Mouse (Mus musculus): Measurements from ENCODE around the gene Ceacam2. TPM values are rescaled to one million over a fixed set of nuclear protein-coding genes. Genes with fewer than 3 reads are reported as not detected.
"Not testable (repeated sequence)": the region's sequence is repeated elsewhere in the genome, so short reads cannot be mapped to it uniquely, and the experiment has no call there.

The Ceacam2 gene
- total RNA-seq, 1 experiment = 0.31 TPM

GRCm38 (mm10) chr7:25579441-25579840 lies 39.8 kb upstream of the Ceacam2 start:
- Histone ChIP-seq H3K4me3 (ENCODE audit: insufficient read depth in 1 of 2, low read depth in 1 of 2, low read length in 2 of 2, poor library complexity in 1 of 2, severe bottlenecking in 1 of 2) (no peak overlapping the region), H3K36me3 (ENCODE audit: control insufficient read depth, insufficient read depth, low read length, poor library complexity, severe bottlenecking) (no peaks in the 10 kb centered on the region), H3K4me1 (ENCODE audit: control insufficient read depth in 2 of 2, insufficient read depth in 2 of 2, low read length in 2 of 2, poor library complexity in 1 of 2) (no peaks in the 10 kb centered on the region), H3K9me3 (ENCODE audit: control insufficient read depth, insufficient read depth, low read depth, low read length) (no peaks in the 10 kb centered on the region), H3K9ac (ENCODE audit: insufficient read depth, low read depth, low read length, poor library complexity, severe bottlenecking) (no peak overlapping the region), H3K27ac (ENCODE audit: insufficient read depth, low read depth, low read length, poor library complexity, severe bottlenecking) (no peak overlapping the region)
- no peak for DNase-seq (ENCODE audit: low read depth, low spot score)
- TF ChIP-seq ZNF384 (IDR thresholded peaks at IDR 0.05; ENCODE audit: low read depth, low read length) (no peak), ZC3H11A (IDR thresholded peaks at IDR 0.05; ENCODE audit: borderline replicate concordance, low read depth, low read length) (no peak), CHD2 (IDR thresholded peaks at IDR 0.05; ENCODE audit: low read depth, low read length) (no peak), MAFK (IDR thresholded peaks at IDR 0.05; ENCODE audit: insufficient read depth, low read depth, low read length) (no peak), HCFC1 (IDR thresholded peaks at IDR 0.05; ENCODE audit: borderline replicate concordance, insufficient read depth, low read length) (no peak)
- in situ Hi-C loops (cut with MboI; ENCODE audit: low sequenced_read_pairs in 2 of 2, unreplicated experiment in 2 of 2) = loop anchor here in 1 of 2 experiments (25.0 kb wide), 1 partner anchor 92 kb away; the partner anchor contains the start of gene Ceacam1

DNA sequence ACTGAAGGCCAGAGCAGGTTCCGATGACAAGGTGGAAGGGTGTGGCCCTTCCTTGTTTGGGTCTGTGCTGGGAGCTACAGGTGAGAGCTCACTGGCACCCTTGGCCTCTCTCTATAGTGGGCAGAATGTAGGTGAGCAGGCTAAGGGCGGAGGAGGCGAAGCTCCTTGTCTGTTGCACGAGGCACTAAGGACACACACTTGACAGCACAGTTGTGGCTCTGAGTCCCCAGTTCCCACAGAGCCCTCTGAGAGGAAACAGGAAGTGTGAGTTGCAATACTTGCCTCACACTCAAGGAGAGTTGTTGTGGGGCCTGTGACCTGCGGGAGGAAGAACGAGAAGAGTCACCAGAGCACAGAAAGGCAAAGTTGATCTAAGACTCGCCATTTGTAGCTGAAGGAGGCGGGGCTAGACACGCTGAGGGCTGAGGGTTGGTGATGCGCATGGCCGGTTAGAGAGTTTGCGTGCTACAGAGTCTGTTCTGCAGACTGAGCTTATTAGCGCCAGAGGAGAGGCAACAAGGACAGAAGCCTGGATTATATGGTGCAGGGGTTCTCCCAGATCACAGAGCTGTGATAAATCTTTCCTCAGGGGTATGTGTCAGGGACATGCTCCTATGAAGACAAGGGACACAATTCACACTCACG lies 37.3 kb upstream of the Ceacam2 start:
- not testable (repeated sequence) for H3K4me3 ChIP-seq (ENCODE audit: insufficient read depth in 1 of 2, low read depth in 1 of 2, low read length in 2 of 2, poor library complexity in 1 of 2, severe bottlenecking in 1 of 2); DNase-seq (ENCODE audit: low read depth, low spot score); H3K36me3 ChIP-seq (ENCODE audit: control insufficient read depth, insufficient read depth, low read length, poor library complexity, severe bottlenecking); H3K4me1 ChIP-seq (ENCODE audit: control insufficient read depth in 2 of 2, insufficient read depth in 2 of 2, low read length in 2 of 2, poor library complexity in 1 of 2); H3K27ac ChIP-seq (ENCODE audit: insufficient read depth, low read depth, low read length, poor library complexity, severe bottlenecking); H3K9me3 ChIP-seq (ENCODE audit: control insufficient read depth, insufficient read depth, low read depth, low read length); H3K9ac ChIP-seq (ENCODE audit: insufficient read depth, low read depth, low read length, poor library complexity, severe bottlenecking)
- in situ Hi-C loops (cut with MboI; ENCODE audit: low sequenced_read_pairs in 2 of 2, unreplicated experiment in 2 of 2) = loop anchor here in 1 of 2 experiments (25.0 kb wide), 1 partner anchor 90 kb away; the partner anchor contains the start of gene Ceacam1

GRCm38 (mm10) chr7:25576308-25576707 lies 36.7 kb upstream of the Ceacam2 start:
- H3K36me3 ChIP-seq (ENCODE audit: control insufficient read depth, insufficient read depth, low read length, poor library complexity, severe bottlenecking); H3K27ac ChIP-seq (ENCODE audit: insufficient read depth, low read depth, low read length, poor library complexity, severe bottlenecking); H3K9ac ChIP-seq (ENCODE audit: insufficient read depth, low read depth, low read length, poor library complexity, severe bottlenecking); DNase-seq (ENCODE audit: low read depth, low spot score); H3K4me1 ChIP-seq (ENCODE audit: control insufficient read depth in 2 of 2, insufficient read depth in 2 of 2, low read length in 2 of 2, poor library complexity in 1 of 2); H3K4me3 ChIP-seq (ENCODE audit: insufficient read depth in 1 of 2, low read depth in 1 of 2, low read length in 2 of 2, poor library complexity in 1 of 2, severe bottlenecking in 1 of 2); H3K9me3 ChIP-seq (ENCODE audit: control insufficient read depth, insufficient read depth, low read depth, low read length): not testable (repeated sequence)
- in situ Hi-C loops (cut with MboI; ENCODE audit: low sequenced_read_pairs in 2 of 2, unreplicated experiment in 2 of 2) = loop anchor here in 1 of 2 experiments (25.0 kb wide), 1 partner anchor 89 kb away; the partner anchor contains the start of gene Ceacam1

GRCm38 (mm10) chr7:25575870-25576269 lies 36.2 kb upstream of the Ceacam2 start:
- Histone ChIP-seq H3K9ac (ENCODE audit: insufficient read depth, low read depth, low read length, poor library complexity, severe bottlenecking) (no peak overlapping the region), H3K4me3 (ENCODE audit: insufficient read depth in 1 of 2, low read depth in 1 of 2, low read length in 2 of 2, poor library complexity in 1 of 2, severe bottlenecking in 1 of 2) (no peak overlapping the region), H3K27ac (ENCODE audit: insufficient read depth, low read depth, low read length, poor library complexity, severe bottlenecking) (no peak overlapping the region), H3K9me3 (ENCODE audit: control insufficient read depth, insufficient read depth, low read depth, low read length) (no peaks in the 10 kb centered on the region), H3K4me1 (ENCODE audit: control insufficient read depth in 2 of 2, insufficient read depth in 2 of 2, low read length in 2 of 2, poor library complexity in 1 of 2) (no peaks in the 10 kb centered on the region), H3K36me3 (ENCODE audit: control insufficient read depth, insufficient read depth, low read length, poor library complexity, severe bottlenecking) (no peaks in the 10 kb centered on the region)
- in situ Hi-C loops (cut with MboI; ENCODE audit: low sequenced_read_pairs in 2 of 2, unreplicated experiment in 2 of 2) = loop anchor here in 1 of 2 experiments (25.0 kb wide), 1 partner anchor 89 kb away; the partner anchor contains the start of gene Ceacam1
- TF ChIP-seq ZNF384 (IDR thresholded peaks at IDR 0.05; ENCODE audit: low read depth, low read length) = no peak
- TF ChIP-seq CHD2 (IDR thresholded peaks at IDR 0.05; ENCODE audit: low read depth, low read length) = no peak
- no peak for TF ChIP-seq ZC3H11A (IDR thresholded peaks at IDR 0.05; ENCODE audit: borderline replicate concordance, low read depth, low read length)
- TF ChIP-seq HCFC1 (IDR thresholded peaks at IDR 0.05; ENCODE audit: borderline replicate concordance, insufficient read depth, low read length) = no peak
- TF ChIP-seq MAFK (IDR thresholded peaks at IDR 0.05; ENCODE audit: insufficient read depth, low read depth, low read length) = no peak
- no peak for DNase-seq (ENCODE audit: low read depth, low spot score)

DNA sequence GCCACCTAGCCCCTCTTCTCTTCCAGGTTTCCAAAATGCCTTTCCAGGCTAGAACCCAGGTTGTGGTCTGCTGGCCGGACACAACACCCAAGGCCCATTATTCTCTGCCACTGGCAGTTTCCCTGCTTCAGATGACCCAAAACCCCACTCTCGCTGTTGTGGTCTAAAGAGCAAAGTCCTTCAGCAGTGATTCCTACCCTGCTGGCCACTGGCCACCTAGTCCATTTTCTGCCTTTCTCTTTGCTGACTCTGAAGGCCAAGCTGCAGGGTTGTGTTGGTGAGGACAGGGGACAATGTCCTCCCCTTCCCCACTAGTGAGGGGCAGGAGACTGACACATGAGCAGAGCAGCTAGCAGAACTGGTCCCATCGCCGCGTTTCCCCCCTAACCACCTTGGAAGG lies 35.4 kb upstream of the Ceacam2 start:
- in situ Hi-C loops (cut with MboI; ENCODE audit: low sequenced_read_pairs in 2 of 2, unreplicated experiment in 2 of 2) = loop anchor here in 1 of 2 experiments (25.0 kb wide), 1 partner anchor 88 kb away; the partner anchor contains the start of gene Ceacam1
- no peak for DNase-seq (ENCODE audit: low read depth, low spot score)
- H3K27ac ChIP-seq (ENCODE audit: insufficient read depth, low read depth, low read length, poor library complexity, severe bottlenecking) = no peak overlapping the region
- H3K9ac ChIP-seq (ENCODE audit: insufficient read depth, low read depth, low read length, poor library complexity, severe bottlenecking) = no peak overlapping the region
- no peaks in the 10 kb centered on the region for H3K9me3 ChIP-seq (ENCODE audit: control insufficient read depth, insufficient read depth, low read depth, low read length)
- no peaks in the 10 kb centered on the region for H3K4me1 ChIP-seq (ENCODE audit: control insufficient read depth in 2 of 2, insufficient read depth in 2 of 2, low read length in 2 of 2, poor library complexity in 1 of 2)
- H3K36me3 ChIP-seq (ENCODE audit: control insufficient read depth, insufficient read depth, low read length, poor library complexity, severe bottlenecking) = no peaks in the 10 kb centered on the region
- TF ChIP-seq HCFC1 (IDR thresholded peaks at IDR 0.05; ENCODE audit: borderline replicate concordance, insufficient read depth, low read length) (no peak), CHD2 (IDR thresholded peaks at IDR 0.05; ENCODE audit: low read depth, low read length) (no peak), ZC3H11A (IDR thresholded peaks at IDR 0.05; ENCODE audit: borderline replicate concordance, low read depth, low read length) (no peak), ZNF384 (IDR thresholded peaks at IDR 0.05; ENCODE audit: low read depth, low read length) (no peak), MAFK (IDR thresholded peaks at IDR 0.05; ENCODE audit: insufficient read depth, low read depth, low read length) (no peak)
- no peak overlapping the region for H3K4me3 ChIP-seq (ENCODE audit: insufficient read depth in 1 of 2, low read depth in 1 of 2, low read length in 2 of 2, poor library complexity in 1 of 2, severe bottlenecking in 1 of 2)

GRCm38 (mm10) chr7:25573806-25574205 lies 34.1 kb upstream of the Ceacam2 start:
- H3K9ac ChIP-seq (ENCODE audit: insufficient read depth, low read depth, low read length, poor library complexity, severe bottlenecking); H3K4me3 ChIP-seq (ENCODE audit: insufficient read depth in 1 of 2, low read depth in 1 of 2, low read length in 2 of 2, poor library complexity in 1 of 2, severe bottlenecking in 1 of 2); H3K4me1 ChIP-seq (ENCODE audit: control insufficient read depth in 2 of 2, insufficient read depth in 2 of 2, low read length in 2 of 2, poor library complexity in 1 of 2); in situ Hi-C loops (cut with MboI; ENCODE audit: low sequenced_read_pairs in 2 of 2, unreplicated experiment in 2 of 2); H3K27ac ChIP-seq (ENCODE audit: insufficient read depth, low read depth, low read length, poor library complexity, severe bottlenecking); H3K9me3 ChIP-seq (ENCODE audit: control insufficient read depth, insufficient read depth, low read depth, low read length); H3K36me3 ChIP-seq (ENCODE audit: control insufficient read depth, insufficient read depth, low read length, poor library complexity, severe bottlenecking); DNase-seq (ENCODE audit: low read depth, low spot score): not testable (repeated sequence)

All from ES-E14 (cell line).